Mouse (Mus musculus): ENCODE data around the gene St7. TPM values are rescaled to one million over a fixed set of nuclear protein-coding genes. Genes with fewer than 3 reads are reported as not detected.

St7 gene
- polyA plus RNA-seq, 1 experiment: 8.4 TPM

GRCm38 (mm10) chr6:17887765-17888164, 195.0 kb downstream of the St7 start:
- no peaks in the 10 kb centered on the region for H3K79me2 ChIP-seq (ENCODE audit: control insufficient read depth, insufficient read depth)
- H3K4me3 ChIP-seq: no peak overlapping the region
- no peaks in the 10 kb centered on the region for H3K27me3 ChIP-seq (ENCODE audit: control insufficient read depth, insufficient read depth, insufficient read length)
- no peak overlapping the region for H3K4me2 ChIP-seq (ENCODE audit: low read depth)
- TF ChIP-seq CEBPB (IDR thresholded peaks at IDR 0.05; ENCODE audit: insufficient read depth, poor library complexity, severe bottlenecking): no peak
- TF ChIP-seq E2F4 (IDR thresholded peaks at IDR 0.05; ENCODE audit: insufficient read depth): no peak
- no peak for TF ChIP-seq TCF3 (IDR thresholded peaks at IDR 0.05; ENCODE audit: insufficient read length, low read depth)
- TF ChIP-seq MYOG (IDR thresholded peaks at IDR 0.05; ENCODE audit: control insufficient read depth in 1 of 3, insufficient read depth in 1 of 3, insufficient read length in 2 of 3, low read depth in 2 of 3): no peak
- no peak for TF ChIP-seq TCF12 (IDR thresholded peaks at IDR 0.05; ENCODE audit: insufficient read depth, poor library complexity, severe bottlenecking)
- no peak for TF ChIP-seq SRF (IDR thresholded peaks at IDR 0.05; ENCODE audit: control insufficient read depth, insufficient read length, low read depth)
- no peak for TF ChIP-seq USF1 (IDR thresholded peaks at IDR 0.05; ENCODE audit: low read depth)
- no peak for TF ChIP-seq MAX (IDR thresholded peaks at IDR 0.05; ENCODE audit: low read depth)
- no peak for TF ChIP-seq POLR2A (IDR thresholded peaks at IDR 0.05; ENCODE audit: insufficient read length, low read depth)
- no peak for TF ChIP-seq MYOD1 (IDR thresholded peaks at IDR 0.05; ENCODE audit: control insufficient read depth in 1 of 3, insufficient read length in 2 of 3, low read depth in 2 of 3)
- TF ChIP-seq REST (IDR thresholded peaks at IDR 0.05; ENCODE audit: insufficient read depth, insufficient read length): no peak
- no peak for TF ChIP-seq POLR2AphosphoS2 (IDR thresholded peaks at IDR 0.05; ENCODE audit: insufficient read length, low read depth)
- no peaks in the 10 kb centered on the region for H3K36me3 ChIP-seq (ENCODE audit: control insufficient read depth, insufficient read depth)
- no peak overlapping the region for H3ac ChIP-seq (ENCODE audit: control insufficient read depth, insufficient read length)

GRCm38 (mm10) chr6:17895562-17895961, 202.8 kb downstream of the St7 start:
- no peaks in the 10 kb centered on the region for H3K36me3 ChIP-seq (ENCODE audit: control insufficient read depth, insufficient read depth)
- no peak overlapping the region for H3K4me3 ChIP-seq
- no peaks in the 10 kb centered on the region for H3K79me2 ChIP-seq (ENCODE audit: control insufficient read depth, insufficient read depth)
- TF ChIP-seq CEBPB (IDR thresholded peaks at IDR 0.05; ENCODE audit: insufficient read depth, poor library complexity, severe bottlenecking) (no peak), POLR2A (IDR thresholded peaks at IDR 0.05; ENCODE audit: insufficient read length, low read depth) (no peak), TCF3 (IDR thresholded peaks at IDR 0.05; ENCODE audit: insufficient read length, low read depth) (no peak), POLR2AphosphoS2 (IDR thresholded peaks at IDR 0.05; ENCODE audit: insufficient read length, low read depth) (no peak), MAX (IDR thresholded peaks at IDR 0.05; ENCODE audit: low read depth) (no peak), MYOD1 (IDR thresholded peaks at IDR 0.05; ENCODE audit: control insufficient read depth in 1 of 3, insufficient read length in 2 of 3, low read depth in 2 of 3) (no peak), USF1 (IDR thresholded peaks at IDR 0.05; ENCODE audit: low read depth) (no peak), REST (IDR thresholded peaks at IDR 0.05; ENCODE audit: insufficient read depth, insufficient read length) (no peak), SRF (IDR thresholded peaks at IDR 0.05; ENCODE audit: control insufficient read depth, insufficient read length, low read depth) (no peak), TCF12 (IDR thresholded peaks at IDR 0.05; ENCODE audit: insufficient read depth, poor library complexity, severe bottlenecking) (no peak), E2F4 (IDR thresholded peaks at IDR 0.05; ENCODE audit: insufficient read depth) (no peak), MYOG (IDR thresholded peaks at IDR 0.05; ENCODE audit: control insufficient read depth in 1 of 3, insufficient read depth in 1 of 3, insufficient read length in 2 of 3, low read depth in 2 of 3) (no peak)
- H3ac ChIP-seq (ENCODE audit: control insufficient read depth, insufficient read length): no peak overlapping the region
- H3K4me2 ChIP-seq (ENCODE audit: low read depth): no peak overlapping the region
- H3K27me3 ChIP-seq (ENCODE audit: control insufficient read depth, insufficient read depth, insufficient read length): no peaks in the 10 kb centered on the region

- Histone ChIP-seq H3K79me2 (ENCODE audit: control insufficient read depth, insufficient read depth) (no peaks in the 10 kb centered on the region), H3K27me3 (ENCODE audit: control insufficient read depth, insufficient read depth, insufficient read length) (no peaks in the 10 kb centered on the region), H3K4me2 (ENCODE audit: low read depth) (no peak overlapping the region), H3K36me3 (ENCODE audit: control insufficient read depth, insufficient read depth) (no peaks in the 10 kb centered on the region), H3ac (ENCODE audit: control insufficient read depth, insufficient read length) (no peak overlapping the region), H3K4me3 (no peak overlapping the region)
- TF ChIP-seq POLR2AphosphoS2 (IDR thresholded peaks at IDR 0.05; ENCODE audit: insufficient read length, low read depth) (no peak), USF1 (IDR thresholded peaks at IDR 0.05; ENCODE audit: low read depth) (no peak), REST (IDR thresholded peaks at IDR 0.05; ENCODE audit: insufficient read depth, insufficient read length) (no peak), TCF12 (IDR thresholded peaks at IDR 0.05; ENCODE audit: insufficient read depth, poor library complexity, severe bottlenecking) (no peak), CEBPB (IDR thresholded peaks at IDR 0.05; ENCODE audit: insufficient read depth, poor library complexity, severe bottlenecking) (no peak), MYOD1 (IDR thresholded peaks at IDR 0.05; ENCODE audit: control insufficient read depth in 1 of 3, insufficient read length in 2 of 3, low read depth in 2 of 3) (no peak), MYOG (IDR thresholded peaks at IDR 0.05; ENCODE audit: control insufficient read depth in 1 of 3, insufficient read depth in 1 of 3, insufficient read length in 2 of 3, low read depth in 2 of 3) (no peak), TCF3 (IDR thresholded peaks at IDR 0.05; ENCODE audit: insufficient read length, low read depth) (no peak), E2F4 (IDR thresholded peaks at IDR 0.05; ENCODE audit: insufficient read depth) (no peak), MAX (IDR thresholded peaks at IDR 0.05; ENCODE audit: low read depth) (no peak), POLR2A (IDR thresholded peaks at IDR 0.05; ENCODE audit: insufficient read length, low read depth) (no peak), SRF (IDR thresholded peaks at IDR 0.05; ENCODE audit: control insufficient read depth, insufficient read length, low read depth) (no peak)
Measured at GRCm38 (mm10) chr6:17898539-17898938, 205.8 kb downstream of the St7 start.

GRCm38 (mm10) chr6:17903355-17903754, 210.6 kb downstream of the St7 start:
- Histone ChIP-seq H3K4me2 (ENCODE audit: low read depth) (no peak overlapping the region), H3K79me2 (ENCODE audit: control insufficient read depth, insufficient read depth) (no peaks in the 10 kb centered on the region), H3K27me3 (ENCODE audit: control insufficient read depth, insufficient read depth, insufficient read length) (no peaks in the 10 kb centered on the region), H3ac (ENCODE audit: control insufficient read depth, insufficient read length) (no peak overlapping the region), H3K4me3 (no peak overlapping the region), H3K36me3 (ENCODE audit: control insufficient read depth, insufficient read depth) (no peaks in the 10 kb centered on the region)
- no peak for TF ChIP-seq MAX (IDR thresholded peaks at IDR 0.05; ENCODE audit: low read depth)
- no peak for TF ChIP-seq E2F4 (IDR thresholded peaks at IDR 0.05; ENCODE audit: insufficient read depth)
- no peak for TF ChIP-seq SRF (IDR thresholded peaks at IDR 0.05; ENCODE audit: control insufficient read depth, insufficient read length, low read depth)
- no peak for TF ChIP-seq POLR2AphosphoS2 (IDR thresholded peaks at IDR 0.05; ENCODE audit: insufficient read length, low read depth)
- no peak for TF ChIP-seq USF1 (IDR thresholded peaks at IDR 0.05; ENCODE audit: low read depth)
- TF ChIP-seq TCF3 (IDR thresholded peaks at IDR 0.05; ENCODE audit: insufficient read length, low read depth): no peak
- no peak for TF ChIP-seq POLR2A (IDR thresholded peaks at IDR 0.05; ENCODE audit: insufficient read length, low read depth)
- TF ChIP-seq REST (IDR thresholded peaks at IDR 0.05; ENCODE audit: insufficient read depth, insufficient read length): no peak
- TF ChIP-seq CEBPB (IDR thresholded peaks at IDR 0.05; ENCODE audit: insufficient read depth, poor library complexity, severe bottlenecking): no peak
- TF ChIP-seq TCF12 (IDR thresholded peaks at IDR 0.05; ENCODE audit: insufficient read depth, poor library complexity, severe bottlenecking): no peak
- TF ChIP-seq MYOG (IDR thresholded peaks at IDR 0.05; ENCODE audit: control insufficient read depth in 1 of 3, insufficient read depth in 1 of 3, insufficient read length in 2 of 3, low read depth in 2 of 3): no peak
- TF ChIP-seq MYOD1 (IDR thresholded peaks at IDR 0.05; ENCODE audit: control insufficient read depth in 1 of 3, insufficient read length in 2 of 3, low read depth in 2 of 3): no peak
